Mouse (Mus musculus): ENCODE results near the gene Vangl2. TPM values are rescaled to one million over a fixed set of nuclear protein-coding genes. Genes with fewer than 3 reads are reported as not detected.

Vangl2 gene
- polyA plus RNA-seq, 1 experiment from 2014 or later, result 0.89 TPM

- ATAC-seq (ENCODE audit: low read depth) (no peak), DNase-seq (no peak)
- no peak overlapping the region for H3K4me2 ChIP-seq
- no peak overlapping the region for H3K27ac ChIP-seq
- H3K4me1 ChIP-seq (replicated peaks), result no peaks in the 10 kb centered on the region
- WGBS (ENCODE audit: insufficient replicate concordance), result 33% methylated on average over 6 of the region's 6 CpGs
- no peak overlapping the region for H3K4me3 ChIP-seq (replicated peaks)
- no peaks in the 10 kb centered on the region for H3K9me3 ChIP-seq (replicated peaks)
- no peak overlapping the region for H3K9ac ChIP-seq
- H3K36me3 ChIP-seq, result no peaks in the 10 kb centered on the region
- no peaks in the 10 kb centered on the region for H3K27me3 ChIP-seq
These were observed 73.2 kb downstream of the Vangl2 start for GRCm38 (mm10) chr1:171955071-171955470.

Other genes starting within 250 kb of the Vangl2 start
- gene Cd84, start 188.7 kb downstream of the Vangl2 start, polyA plus RNA-seq (2015; fragmentation: Nextera tagmentation; extraction: Ambion mirVana), result 3.8 and 6.3 TPM in 2 replicates
- not detected in 2 replicates for gene Gm10521, start 132.8 kb downstream of the Vangl2 start, polyA plus RNA-seq (2015; fragmentation: Nextera tagmentation; extraction: Ambion mirVana)
- gene Slamf6, start 110.9 kb downstream of the Vangl2 start, polyA plus RNA-seq (2015; fragmentation: Nextera tagmentation; extraction: Ambion mirVana), result 0.40 and 0.72 TPM in 2 replicates
- gene Nhlh1, start 29.1 kb upstream of the Vangl2 start, polyA plus RNA-seq (2015; fragmentation: Nextera tagmentation; extraction: Ambion mirVana), result not detected in 2 replicates
- gene Copa, start 54.1 kb upstream of the Vangl2 start, polyA plus RNA-seq (2015; fragmentation: Nextera tagmentation; extraction: Ambion mirVana), result 64.4 and 80.4 TPM in 2 replicates
- 33.6 and 38.6 TPM in 2 replicates for gene Ncstn, start 54.4 kb upstream of the Vangl2 start, polyA plus RNA-seq (2015; fragmentation: Nextera tagmentation; extraction: Ambion mirVana)
- gene Pex19, start 98.3 kb upstream of the Vangl2 start, polyA plus RNA-seq (2015; fragmentation: Nextera tagmentation; extraction: Ambion mirVana), result 39.9 and 48.2 TPM in 2 replicates
- 58.1 and 65.0 TPM in 2 replicates for gene Dcaf8, start 119.6 kb upstream of the Vangl2 start, polyA plus RNA-seq (2015; fragmentation: Nextera tagmentation; extraction: Ambion mirVana)
- gene Pea15a, start 178.4 kb upstream of the Vangl2 start, polyA plus RNA-seq (2015; fragmentation: Nextera tagmentation; extraction: Ambion mirVana), result 20.9 and 22.2 TPM in 2 replicates
- 0.29 and 0.55 TPM in 2 replicates for gene Casq1, start 191.4 kb upstream of the Vangl2 start, polyA plus RNA-seq (2015; fragmentation: Nextera tagmentation; extraction: Ambion mirVana)
- 0.03 TPM in 1 of 2 replicates, not detected in the other for gene Atp1a4, start 230.0 kb upstream of the Vangl2 start, polyA plus RNA-seq (2015; fragmentation: Nextera tagmentation; extraction: Ambion mirVana)
- gene Igsf8, start 233.2 kb upstream of the Vangl2 start, polyA plus RNA-seq (2015; fragmentation: Nextera tagmentation; extraction: Ambion mirVana), result 15.4 and 16.8 TPM in 2 replicates